17 mouse cellular contexts compared by ENCODE assay signal in the genomic region with DNA sequence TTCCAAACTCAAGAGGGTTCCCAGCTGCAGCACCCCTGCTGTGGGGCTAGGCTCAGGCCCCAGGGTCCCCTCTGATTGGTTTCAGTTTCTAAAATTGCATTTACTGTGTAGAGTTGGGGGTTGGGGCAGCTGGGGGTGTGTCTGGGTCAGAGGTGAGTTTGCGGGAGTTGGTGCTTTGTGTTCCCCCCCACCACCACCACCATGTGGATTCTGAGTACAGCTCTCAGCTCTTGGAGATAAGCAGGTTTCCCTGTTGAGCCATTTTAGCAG. TPM values are rescaled to one million over a fixed set of nuclear protein-coding genes. Genes with fewer than 3 reads are reported as not detected.
A peak's percentile ranks its signal among the peaks of the same experiment; 100 is the strongest.
DNase-seq lines count a peak whose midpoint lies in the region; ATAC-seq and TF ChIP-seq lines count a peak whose summit lies in the region.
"Had no signal": no experiment of that assay in that cellular context is flagged by ENCODE, and none has a peak within 500 bp of the region (broad histone marks: within the 10 kb centered on the region; RNA-seq: fewer than 3 reads in every experiment).

No protein-coding gene starts in this region.

- 0 out of 2 replicates have a peak, but pooled peaks cover 3% of the 10 kb centered on the region for H3K9me3 ChIP-seq in forebrain, embryonic 10.5 days
- H3K9me3 ChIP-seq in forebrain, embryonic 13.5 days (replicated peaks) = no peaks in the 10 kb centered on the region
- no peaks in the 10 kb centered on the region for H3K9me3 ChIP-seq in kidney, embryonic 16.5 days (ENCODE audit: low read length)
- H3K9me3 ChIP-seq in liver, embryonic 16.5 days (replicated peaks; ENCODE audit: control insufficient read depth, low read length) = no peaks in the 10 kb centered on the region
- H3K9me3 ChIP-seq: embryonic facial prominence, embryonic 15.5 days had no signal

- DNase-seq in forebrain, embryonic 10.5 days (ENCODE audit: extremely low spot score, low spot score) = no peak
- DNase-seq in kidney, postnatal 25 days = no peak
- DNase-seq in induced T-regulatory cell, adult 2 months (ENCODE audit: low read depth) = peak; percentile 18
- no peak for DNase-seq in thymus, adult 2 months
- no peak for DNase-seq in heart, postnatal 14 days
- DNase-seq: cerebellum, adult 9-10 months; gastrocnemius, postnatal 25 days; lung, adult 18-20 months; lung, postnatal 36 days; spleen, adult 18-20 months had no signal

- H3K4me2 ChIP-seq in forebrain, embryonic 13.5 days = no peak overlapping the region
- no peak overlapping the region for H3K4me2 ChIP-seq in kidney, embryonic 16.5 days (replicated peaks; ENCODE audit: low read depth, low read length)
- H3K4me2 ChIP-seq in liver, embryonic 16.5 days (ENCODE audit: low read depth, low read length) = no peak overlapping the region
- H3K4me2 ChIP-seq: embryonic facial prominence, embryonic 15.5 days had no signal

- no peak for TF ChIP-seq CTCF in thymus, adult 2 months (IDR thresholded peaks at IDR 0.05; ENCODE audit: borderline replicate concordance, control insufficient read depth, extremely low read depth, insufficient read depth, low read length, poor library complexity)

- H3K27me3 ChIP-seq in forebrain, embryonic 10.5 days (ENCODE audit: poor library complexity, severe bottlenecking) = no peaks in the 10 kb centered on the region
- no peaks in the 10 kb centered on the region; the same call in 1 of the 2 replicates for H3K27me3 ChIP-seq in forebrain, embryonic 13.5 days
- H3K27me3 ChIP-seq in kidney, embryonic 16.5 days (ENCODE audit: insufficient read depth, low read length) = no peaks in the 10 kb centered on the region
- no peaks in the 10 kb centered on the region for H3K27me3 ChIP-seq in liver, embryonic 16.5 days (ENCODE audit: control insufficient read depth, insufficient read depth, low read depth, low read length)
- no peaks in the 10 kb centered on the region for H3K27me3 ChIP-seq in thymus, adult 2 months (ENCODE audit: control insufficient read depth, insufficient read depth, low read length)
- H3K27me3 ChIP-seq: embryonic facial prominence, embryonic 15.5 days had no signal

- TF ChIP-seq POLR2A in thymus, adult 2 months (IDR thresholded peaks at IDR 0.05; ENCODE audit: control insufficient read depth, extremely low read depth, insufficient read depth, low read length, poor library complexity) = no peak

- ATAC-seq in forebrain, embryonic 13.5 days = no peak
- ATAC-seq in kidney, embryonic 16.5 days (ENCODE audit: low FRiP score, low TSS enrichment) = peak; percentile 79
- 0 out of 2 replicates have a peak, but pooled peaks have one; percentile 19 for ATAC-seq in liver, embryonic 16.5 days (ENCODE audit: low read depth)
- ATAC-seq: inflammation-experienced regulatory T-cells, adult 6 months had no signal

- H3K9ac ChIP-seq in forebrain, embryonic 13.5 days = no peak overlapping the region
- no peak overlapping the region for H3K9ac ChIP-seq in kidney, embryonic 16.5 days (replicated peaks; ENCODE audit: low read length)
- H3K9ac ChIP-seq in liver, embryonic 16.5 days (ENCODE audit: low read depth, low read length) = no peak overlapping the region
- H3K9ac ChIP-seq: embryonic facial prominence, embryonic 15.5 days had no signal

- intact Hi-C loops in heart, postnatal 14 days (cut with DNase I) = no loop called here

- WGBS in forebrain, embryonic 10.5 days = 20% methylated on average over 1 of the region's 1 CpGs
- WGBS in forebrain, embryonic 13.5 days = 12% methylated on average over 1 of the region's 1 CpGs
- 38% methylated on average over 1 of the region's 1 CpGs for WGBS in kidney, embryonic 16.5 days
- 27% methylated on average over 1 of the region's 1 CpGs for WGBS in liver, embryonic 16.5 days (ENCODE audit: insufficient replicate concordance)
- 81% methylated on average over 1 of the region's 1 CpGs for WGBS in thymus, adult 2 months

- peak overlapping the region; percentile 67 for H3K27ac ChIP-seq in forebrain, embryonic 10.5 days
- no peak overlapping the region for H3K27ac ChIP-seq in forebrain, embryonic 13.5 days
- no peak overlapping the region; the same call in 1 of the 2 replicates for H3K27ac ChIP-seq in kidney, embryonic 16.5 days (ENCODE audit: low read length)
- no peak overlapping the region for H3K27ac ChIP-seq in liver, embryonic 16.5 days (ENCODE audit: low read length)
- no peak overlapping the region for H3K27ac ChIP-seq in thymus, adult 2 months (ENCODE audit: control insufficient read depth, insufficient read depth, low read length)
- H3K27ac ChIP-seq: embryonic facial prominence, embryonic 15.5 days; left cerebral cortex, adult 2 months had no signal

- peaks cover 32% of the 10 kb centered on the region for H3K36me3 ChIP-seq in forebrain, embryonic 10.5 days (replicated peaks)
- H3K36me3 ChIP-seq in forebrain, embryonic 13.5 days (ENCODE audit: poor library complexity, severe bottlenecking) = 0 out of 2 replicates have a peak, but pooled peaks cover 5% of the 10 kb centered on the region
- peaks cover 16% of the 10 kb centered on the region; the same call in 1 of the 2 replicates for H3K36me3 ChIP-seq in kidney, embryonic 16.5 days (ENCODE audit: insufficient read depth, low read length)
- H3K36me3 ChIP-seq in liver, embryonic 16.5 days (ENCODE audit: control insufficient read depth, insufficient read depth) = no peaks in the 10 kb centered on the region
- no peaks in the 10 kb centered on the region for H3K36me3 ChIP-seq in thymus, adult 2 months (ENCODE audit: control insufficient read depth, insufficient read depth, low read length)

- peaks cover 92% of the 10 kb centered on the region for H3K4me1 ChIP-seq in forebrain, embryonic 10.5 days
- peaks cover 32% of the 10 kb centered on the region for H3K4me1 ChIP-seq in forebrain, embryonic 13.5 days
- peaks cover 74% of the 10 kb centered on the region for H3K4me1 ChIP-seq in kidney, embryonic 16.5 days (ENCODE audit: insufficient read depth, low read length)
- H3K4me1 ChIP-seq in liver, embryonic 16.5 days (ENCODE audit: control insufficient read depth, low read depth, low read length) = peaks cover 10% of the 10 kb centered on the region
- H3K4me1 ChIP-seq in thymus, adult 2 months (replicated peaks; ENCODE audit: control insufficient read depth, insufficient read depth, low read length) = no peaks in the 10 kb centered on the region

- H3K4me3 ChIP-seq in forebrain, embryonic 10.5 days = no peak overlapping the region
- no peak overlapping the region for H3K4me3 ChIP-seq in forebrain, embryonic 13.5 days
- no peak overlapping the region for H3K4me3 ChIP-seq in kidney, embryonic 16.5 days (ENCODE audit: low read length)
- no peak overlapping the region for H3K4me3 ChIP-seq in liver, embryonic 16.5 days (ENCODE audit: low read depth, low read length)
- no peak overlapping the region for H3K4me3 ChIP-seq in thymus, adult 2 months (ENCODE audit: control insufficient read depth, insufficient read depth, low read length)
- H3K4me3 ChIP-seq: embryonic facial prominence, embryonic 15.5 days; left cerebral cortex, adult 2 months had no signal

RNA-seq across cellular contexts. Expression of a gene that starts 15.2 kb away (rescaled TPM):
- polyA plus RNA-seq in forebrain, embryonic 10.5 days (2016; fragmentation: Nextera tagmentation; extraction: Ambion mirVana) = 50.2 and 55.6 TPM in 2 replicates
- 22.7 and 27.1 TPM in 2 replicates for polyA plus RNA-seq in forebrain, embryonic 13.5 days (2015; fragmentation: Nextera tagmentation; extraction: Ambion mirVana)
- polyA plus RNA-seq in kidney, embryonic 16.5 days (2015; fragmentation: Nextera tagmentation; extraction: Ambion mirVana) = 147 and 148 TPM in 2 replicates
- polyA plus RNA-seq in liver, embryonic 16.5 days (2015; fragmentation: Nextera tagmentation; extraction: Ambion mirVana) = 14.3 and 16.1 TPM in 2 replicates
- 4.2 and 4.7 TPM in 2 replicates for polyA plus RNA-seq in thymus, adult 2 months (2012; rRNA removed)
- total RNA-seq in heart, postnatal 14 days (2021) = 10 to 100 TPM; 89.0 to 89.7 TPM
- total RNA-seq: MEL had no signal

RNA-seq across cellular contexts. Expression of a gene that starts 57.3 kb away (rescaled TPM):
- polyA plus RNA-seq in forebrain, embryonic 10.5 days (2016; fragmentation: Nextera tagmentation; extraction: Ambion mirVana) = 232 and 234 TPM in 2 replicates
- polyA plus RNA-seq in forebrain, embryonic 13.5 days (2015; fragmentation: Nextera tagmentation; extraction: Ambion mirVana) = 258 and 265 TPM in 2 replicates
- 193 and 195 TPM in 2 replicates for polyA plus RNA-seq in kidney, embryonic 16.5 days (2015; fragmentation: Nextera tagmentation; extraction: Ambion mirVana)
- 58.5 and 61.2 TPM in 2 replicates for polyA plus RNA-seq in liver, embryonic 16.5 days (2015; fragmentation: Nextera tagmentation; extraction: Ambion mirVana)
- 27.0 and 27.8 TPM in 2 replicates for polyA plus RNA-seq in thymus, adult 2 months (2012; rRNA removed)
- 10 to 100 TPM; 63.5 to 69.3 TPM for total RNA-seq in heart, postnatal 14 days (2021)
